Mouse (Mus musculus) heart, adult 2 months (tissue): ENCODE measurements at regions not wholly inside any gene's neighbourhood (a gene's known extent, or its start where the extent isn't known, plus 50 kb on each side); places are given as distances from the start of the nearest gene placed in this dataset.

ENCODE experiments used
- CTCF ChIP-seq: fragments of 200-600 bp; IDR thresholded peaks from 2 replicates; pipeline ENCODE4 v1.8.1; 2022; ENCODE audit warnings: antibody characterized with exemption, mild to moderate bottlenecking, moderate library complexity
- POLR2A ChIP-seq: fragments of 200-500 bp; IDR thresholded peaks from 2 replicates; pipeline ENCODE4 v1.6.1; 2011; ENCODE audit warnings: mild to moderate bottlenecking, low read depth, low read length, control low read depth; ENCODE audit not compliant: insufficient read depth

GRCm38 (mm10) chr15:40475659-40476355 lies 341.6 kb downstream of the 9330182O14Rik start:
- TF ChIP-seq CTCF (no peak), POLR2A (no peak)
